Mouse (Mus musculus): Measurements from ENCODE around the gene Rpl29.

Gene Rpl29

DNA sequence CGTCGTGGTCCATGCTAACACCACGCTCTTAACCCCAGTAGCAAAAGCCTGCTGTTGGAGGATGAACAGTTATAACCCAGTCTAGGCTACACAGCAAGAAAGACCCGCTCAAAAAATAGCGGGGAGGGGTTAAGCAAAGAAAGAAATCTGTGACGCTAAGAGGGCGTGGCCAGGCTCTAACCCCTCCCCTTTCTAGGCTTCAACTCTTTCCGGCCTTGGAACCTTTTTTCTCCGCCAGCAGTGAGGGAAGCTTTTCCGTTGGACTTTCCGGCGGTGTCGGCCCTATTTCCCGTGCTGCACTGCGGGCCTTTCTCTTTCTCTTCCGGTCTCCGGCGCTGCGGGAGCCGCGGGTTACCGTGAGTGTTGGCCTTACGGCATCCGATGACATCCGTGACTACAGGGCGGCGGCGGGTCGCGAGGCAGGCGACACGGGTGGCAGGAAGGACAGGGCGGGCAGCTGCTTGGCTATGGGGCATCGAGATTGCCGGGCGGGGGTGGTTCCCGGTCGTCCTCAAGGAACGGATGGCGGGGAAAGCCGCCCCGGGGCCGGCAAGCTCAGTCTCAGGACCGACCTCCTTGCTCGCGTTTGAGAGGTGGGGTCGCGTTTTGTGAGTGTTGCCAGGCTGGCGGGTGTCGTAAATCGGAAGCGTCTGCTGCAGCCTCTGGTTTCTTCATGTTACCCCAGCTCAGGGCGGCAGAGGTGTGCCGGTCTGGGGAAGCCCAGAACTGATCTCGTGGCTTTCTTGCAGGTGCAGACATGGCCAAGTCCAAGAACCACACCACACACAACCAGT lies at the start of gene Rpl29:
Gene Rpl29 (plus strand): TSS at position 234 of the 794 bp plus-strand sequence.
- peak; percentile 96 for DNase-seq (ENCODE audit: low read depth, low spot score)

DNA sequence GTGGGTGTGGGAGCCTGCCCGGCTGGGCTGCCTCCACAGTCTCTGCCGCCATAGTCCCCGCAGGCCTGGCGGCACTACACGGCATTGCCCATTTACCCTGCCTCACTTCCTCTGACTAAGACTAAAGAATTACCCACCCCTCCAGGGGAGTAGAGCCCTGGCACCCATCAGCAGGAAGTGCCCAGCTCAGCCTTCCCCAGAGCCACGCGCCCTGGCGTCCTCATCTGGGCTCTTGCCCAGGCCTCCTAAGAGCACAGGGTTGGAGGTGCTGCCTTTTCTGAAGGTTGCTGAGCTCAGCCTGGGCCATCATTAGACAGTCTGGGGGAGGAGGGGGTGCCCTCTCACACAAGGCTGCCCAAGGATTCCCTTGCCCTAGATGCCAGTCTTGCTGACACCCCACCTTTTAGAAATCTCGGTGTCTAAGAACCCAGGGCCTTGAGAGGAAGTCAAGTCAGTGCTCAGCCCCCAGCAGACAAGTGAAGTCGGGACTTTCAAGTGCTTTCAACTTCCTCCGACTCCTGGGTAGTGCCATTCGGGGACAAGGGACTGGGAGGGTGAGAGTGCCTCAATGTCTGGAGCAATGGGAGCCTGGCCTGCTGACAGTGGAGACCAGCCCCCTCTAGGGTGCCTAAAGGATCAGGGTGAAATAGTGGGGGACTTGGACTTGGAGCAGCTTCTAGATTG lies 42.9 kb upstream of the Rpl29 start:
- DNase-seq (ENCODE audit: low read depth, low spot score): no peak

DNA sequence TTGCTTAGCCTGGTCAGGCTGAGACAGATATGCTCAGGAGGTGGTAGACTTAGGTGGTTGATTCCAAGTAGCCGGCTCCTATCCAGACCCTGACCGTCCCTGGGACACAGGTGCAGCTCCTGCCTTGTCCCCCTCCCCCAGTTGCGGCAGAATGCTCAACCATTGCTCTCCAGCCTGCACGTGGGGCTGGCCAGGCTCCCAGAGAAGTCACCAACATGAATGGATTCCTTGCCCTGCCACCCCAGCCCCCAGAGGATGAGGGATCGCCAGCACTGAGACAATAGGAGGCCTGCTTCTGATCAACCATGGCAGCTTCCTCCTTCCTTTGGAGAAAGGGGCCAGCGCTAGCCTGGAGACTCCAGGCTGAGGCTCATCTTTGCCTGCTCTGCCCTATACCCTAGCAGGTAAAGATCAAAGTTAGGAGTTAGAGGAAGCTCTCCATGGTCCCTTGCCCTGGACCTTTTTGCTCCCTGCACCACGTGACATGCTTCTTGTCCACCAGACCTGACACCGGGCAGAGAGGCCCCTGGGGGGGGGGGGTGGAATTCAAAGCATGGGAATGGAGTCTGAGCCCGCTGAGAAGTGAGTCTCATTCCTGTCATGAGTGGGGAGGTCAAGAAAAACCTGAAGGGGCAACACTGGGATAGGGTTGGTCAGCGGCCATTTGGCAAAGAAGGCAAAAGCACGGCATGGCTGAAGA lies 36.3 kb upstream of the Rpl29 start:
- no peak for DNase-seq (ENCODE audit: low read depth, low spot score)

DNA sequence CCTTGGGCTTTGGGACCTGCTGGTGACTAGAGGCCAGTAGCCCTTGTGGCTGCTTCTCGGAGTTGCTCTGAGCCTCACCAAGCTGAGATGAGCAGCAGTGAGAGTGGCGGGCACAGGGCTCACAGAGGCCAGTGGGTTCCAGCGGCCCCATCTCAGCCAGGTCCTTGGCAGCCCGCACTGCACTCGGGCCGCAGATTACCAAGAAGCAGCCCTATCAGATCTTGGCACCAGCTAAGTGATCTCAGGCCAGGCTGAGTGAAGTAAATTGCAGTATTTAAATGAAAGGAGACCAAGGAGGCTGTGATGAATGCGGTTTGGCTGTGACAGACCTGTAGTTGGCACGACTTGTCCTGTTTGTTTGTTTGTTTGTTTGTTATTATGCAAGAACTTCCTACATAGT lies 35.7 kb upstream of the Rpl29 start:
- DNase-seq (ENCODE audit: low read depth, low spot score): no peak

DNA sequence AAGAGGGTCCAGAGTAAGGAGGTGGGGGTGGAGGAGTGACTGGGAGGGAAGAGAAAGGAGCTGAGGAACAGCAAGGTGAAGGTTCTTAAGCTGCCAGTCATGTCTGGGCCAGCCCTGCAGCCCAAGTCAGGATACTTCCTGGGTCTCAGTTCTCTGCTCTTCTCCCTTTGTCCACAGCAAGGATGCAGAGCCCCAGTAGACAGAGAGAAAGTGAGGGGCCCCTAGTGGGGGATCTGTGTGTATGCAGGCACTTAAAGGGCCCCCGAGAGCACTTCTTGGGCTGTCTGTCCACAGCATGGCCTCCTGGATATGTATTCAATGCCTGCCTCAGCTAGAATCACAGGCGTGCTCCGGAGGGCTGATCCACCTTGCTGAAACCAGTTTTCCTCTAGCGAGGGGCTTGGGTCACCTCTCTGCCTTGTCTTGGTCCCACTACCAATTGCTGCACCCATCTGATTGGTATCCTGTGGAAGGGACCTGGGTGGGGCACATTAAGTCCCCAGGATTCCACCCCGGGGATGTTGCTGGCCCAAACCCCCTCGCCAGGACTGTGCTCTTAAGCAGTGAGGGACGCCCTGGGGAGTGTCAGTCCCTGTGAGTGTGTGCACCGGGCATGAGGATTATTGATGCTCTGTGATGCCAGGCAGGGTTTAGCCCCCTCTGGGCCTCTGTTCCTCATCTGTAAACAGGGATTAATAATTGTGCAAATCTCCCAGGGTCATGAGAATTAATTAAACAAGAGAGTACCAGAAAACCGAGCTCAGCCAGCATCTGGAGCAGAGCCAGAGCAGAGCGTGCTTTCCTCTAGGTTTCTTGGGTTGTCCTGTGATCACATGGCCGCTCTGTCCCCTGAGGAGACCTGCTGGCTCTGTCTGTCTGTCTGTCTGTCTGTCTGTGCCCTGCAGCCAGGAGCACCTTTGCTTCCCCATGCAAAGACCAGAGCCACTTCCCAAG lies 34.3 kb upstream of the Rpl29 start:
- DNase-seq (ENCODE audit: low read depth, low spot score): no peak

DNA sequence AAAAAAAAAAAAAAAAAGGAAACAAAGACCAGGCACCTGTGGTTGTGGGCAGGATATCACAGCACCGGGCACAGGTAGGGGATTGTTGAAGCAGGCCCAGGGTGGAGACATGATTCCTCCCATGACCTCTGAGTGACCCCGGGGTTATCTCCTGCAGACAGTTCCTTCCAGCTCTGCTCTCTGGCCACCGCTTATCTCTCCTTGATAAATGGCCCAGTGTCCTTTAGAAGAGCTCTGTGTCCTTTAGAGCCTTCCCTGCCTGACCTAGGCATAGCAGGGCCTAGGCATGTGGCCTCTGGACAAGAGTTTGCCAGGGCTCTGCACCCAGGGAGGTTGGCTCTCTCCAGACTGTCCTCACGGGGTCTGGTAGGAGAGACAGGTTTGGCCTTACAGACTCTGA lies 31.5 kb upstream of the Rpl29 start:
- no peak for DNase-seq (ENCODE audit: low read depth, low spot score)

DNA sequence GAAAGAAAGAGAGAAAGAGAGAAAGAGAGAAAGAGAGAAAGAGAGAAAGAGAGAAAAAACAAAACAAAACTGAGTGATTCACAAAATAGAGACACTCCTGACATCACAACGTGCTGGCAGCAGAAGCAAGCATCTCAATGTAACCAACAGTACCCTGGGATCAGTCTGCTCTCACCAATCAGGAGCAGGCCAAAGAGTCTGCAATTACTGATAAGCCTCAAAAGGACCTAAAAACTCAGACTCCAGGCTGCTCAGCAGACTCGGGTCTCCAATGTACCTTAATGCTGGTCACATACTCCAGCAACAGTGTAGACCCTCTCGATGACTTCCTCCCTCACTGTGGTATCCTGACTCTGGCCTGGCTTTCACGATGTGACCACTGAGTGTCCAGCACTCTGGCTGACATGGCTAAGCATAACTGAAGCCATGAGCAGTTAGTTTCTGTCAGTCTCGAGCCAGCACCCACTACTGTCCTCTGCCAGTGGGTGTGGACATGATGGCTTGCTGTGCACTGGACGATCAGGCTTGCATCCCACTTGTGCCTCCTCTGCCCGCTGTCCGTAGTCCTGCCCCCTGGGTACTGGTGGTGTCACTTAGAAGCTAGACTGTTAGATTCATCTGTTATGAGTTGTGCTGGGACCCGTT lies 30.5 kb upstream of the Rpl29 start:
- DNase-seq (ENCODE audit: low read depth, low spot score): no peak

DNA sequence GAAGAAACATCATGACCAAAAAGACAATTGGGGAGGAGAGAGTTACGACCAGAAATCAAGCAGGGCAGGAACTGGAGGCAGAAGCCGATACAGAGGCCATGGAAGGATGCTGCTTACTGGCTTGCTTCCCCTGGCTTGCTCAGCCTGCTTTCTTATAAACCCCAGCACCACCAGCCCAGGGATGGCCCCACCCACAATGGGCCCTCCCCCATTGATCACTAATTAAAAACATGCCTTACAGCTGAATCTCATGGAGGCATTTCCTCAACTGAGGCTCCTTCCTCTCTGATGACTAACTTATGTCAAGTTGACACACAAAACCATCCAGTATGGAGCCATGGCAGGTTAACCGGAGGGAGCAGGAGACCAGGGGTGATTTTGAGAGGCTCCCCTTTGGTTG lies 29.4 kb upstream of the Rpl29 start:
- no peak for DNase-seq (ENCODE audit: low read depth, low spot score)

DNA sequence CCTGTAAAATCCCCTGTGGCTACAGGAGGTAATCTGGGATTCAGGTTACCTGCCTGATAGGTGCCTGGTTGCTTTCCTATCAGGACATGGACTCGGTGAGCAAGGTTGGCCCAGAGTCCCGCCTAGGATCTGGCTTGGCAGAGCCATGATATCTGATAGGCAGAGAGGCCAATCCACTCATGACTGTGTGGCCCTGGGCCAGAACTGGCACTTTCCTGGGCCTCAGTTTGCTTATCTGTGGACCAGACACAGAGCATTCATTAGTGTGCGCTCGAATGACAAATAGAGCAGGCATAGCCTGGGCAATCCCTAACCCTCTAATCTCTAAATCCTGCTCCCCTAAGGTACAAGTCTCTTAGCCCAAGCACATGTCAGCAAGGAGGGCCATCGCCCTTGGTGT lies 27.1 kb upstream of the Rpl29 start:
- DNase-seq (ENCODE audit: low read depth, low spot score): no peak

DNA sequence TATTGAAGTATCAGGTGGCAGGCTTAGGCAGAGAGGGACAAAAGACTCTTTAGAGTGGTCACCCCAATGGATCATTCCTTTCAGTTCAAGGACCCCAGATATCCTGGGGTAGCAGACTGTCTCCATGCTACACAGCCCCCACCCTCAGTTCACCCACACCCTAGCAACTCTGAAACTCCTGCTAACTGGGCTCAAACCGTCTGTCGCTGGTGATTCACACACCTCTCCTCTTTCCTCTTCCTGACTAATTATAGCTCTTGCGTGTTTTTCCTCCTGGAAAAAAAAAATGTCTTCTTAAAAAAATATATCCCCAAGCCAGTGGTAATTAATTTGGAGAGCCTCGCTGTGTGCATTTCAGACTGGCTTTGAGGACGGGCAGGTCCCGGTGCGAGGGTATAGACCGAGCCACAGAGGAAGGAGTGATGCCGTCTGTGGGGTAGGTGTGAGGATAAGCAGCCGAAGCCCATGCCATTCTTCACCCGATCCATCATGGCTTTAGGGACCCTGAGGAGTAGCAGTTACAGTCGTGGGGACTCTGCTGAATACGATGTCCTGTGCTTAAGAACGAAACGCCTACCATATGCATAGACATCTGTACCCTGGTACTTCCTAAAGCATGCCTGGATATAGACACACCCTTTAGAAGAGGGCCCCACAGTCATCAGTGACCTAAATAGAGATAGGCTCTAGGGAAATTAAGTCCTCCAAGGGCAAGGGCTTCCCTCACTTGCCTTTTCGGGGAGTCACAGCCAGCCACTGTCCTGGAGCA lies 26.5 kb upstream of the Rpl29 start:
- DNase-seq (ENCODE audit: low read depth, low spot score): no peak

DNA sequence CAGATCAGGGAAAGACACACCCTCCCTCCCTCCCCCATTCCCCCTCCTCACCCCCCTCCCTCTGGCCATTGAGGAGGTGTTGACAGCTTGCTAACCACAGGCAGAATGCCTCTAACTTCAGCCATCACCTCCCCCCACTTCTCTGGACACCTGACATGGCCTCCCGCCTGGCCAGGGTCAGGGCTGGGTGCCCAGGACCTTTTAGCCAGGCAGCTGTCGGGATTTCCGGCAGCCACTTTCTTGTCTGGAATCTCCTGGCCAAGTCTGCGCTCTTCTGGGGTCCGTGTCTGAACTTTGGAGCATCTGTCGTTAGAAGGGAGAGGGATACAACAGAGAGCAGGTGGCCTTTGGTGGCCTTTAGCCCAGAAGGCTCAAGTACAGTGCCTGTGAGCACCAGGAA lies 24.0 kb upstream of the Rpl29 start:
- peak; percentile 58 for DNase-seq (ENCODE audit: low read depth, low spot score)

DNA sequence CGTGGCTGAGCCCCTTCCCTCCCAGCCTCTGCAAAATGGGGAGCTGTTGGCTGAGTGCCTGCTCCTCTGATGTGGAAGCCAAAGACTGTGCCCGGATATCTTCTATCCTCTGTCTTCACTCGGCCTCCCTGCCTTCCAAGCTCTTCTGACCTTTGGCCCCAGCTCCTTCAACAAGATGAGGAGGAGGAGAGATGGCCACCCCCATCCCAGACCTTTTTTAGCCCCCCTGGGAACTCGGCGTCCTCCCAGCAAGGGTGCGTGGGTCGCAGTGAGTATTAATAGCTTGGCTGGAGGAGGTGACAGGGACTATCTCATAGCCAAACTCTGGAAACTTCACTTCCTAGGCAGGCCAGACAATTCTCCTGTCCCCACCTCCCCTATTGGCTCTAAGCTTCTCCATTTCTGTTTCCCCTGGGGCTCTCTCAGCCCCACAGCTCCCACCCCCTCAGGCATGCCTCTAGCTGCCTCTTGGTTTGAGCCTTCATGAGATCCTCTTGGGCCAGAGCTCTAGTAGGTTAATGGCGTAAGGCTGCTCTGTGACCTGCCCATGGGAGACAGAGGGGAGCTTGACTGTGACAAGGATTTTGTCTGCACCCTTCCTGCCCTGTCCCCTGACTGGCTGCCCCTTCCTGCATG lies 22.7 kb upstream of the Rpl29 start:
- no peak for DNase-seq (ENCODE audit: low read depth, low spot score)

DNA sequence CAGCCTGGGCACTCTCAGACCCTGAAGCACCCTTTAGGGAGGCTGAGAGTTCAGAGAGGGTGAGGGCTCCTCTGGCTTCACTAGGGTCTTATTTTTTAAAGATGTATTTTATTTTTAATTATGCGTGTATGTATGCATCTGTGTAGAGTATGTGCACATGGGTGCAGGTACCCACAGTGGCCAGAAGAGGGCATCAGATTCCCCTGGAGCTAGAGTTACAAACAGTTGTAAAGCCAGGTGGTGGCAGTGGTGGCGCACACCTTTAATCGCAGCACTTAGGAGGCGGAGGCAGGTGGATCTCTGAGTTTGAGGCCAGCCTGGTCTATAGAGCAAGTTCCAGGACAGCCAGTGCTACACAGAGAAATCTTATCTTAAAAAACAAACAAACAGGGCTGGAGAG lies 20.2 kb upstream of the Rpl29 start:
- no peak for DNase-seq (ENCODE audit: low read depth, low spot score)

DNA sequence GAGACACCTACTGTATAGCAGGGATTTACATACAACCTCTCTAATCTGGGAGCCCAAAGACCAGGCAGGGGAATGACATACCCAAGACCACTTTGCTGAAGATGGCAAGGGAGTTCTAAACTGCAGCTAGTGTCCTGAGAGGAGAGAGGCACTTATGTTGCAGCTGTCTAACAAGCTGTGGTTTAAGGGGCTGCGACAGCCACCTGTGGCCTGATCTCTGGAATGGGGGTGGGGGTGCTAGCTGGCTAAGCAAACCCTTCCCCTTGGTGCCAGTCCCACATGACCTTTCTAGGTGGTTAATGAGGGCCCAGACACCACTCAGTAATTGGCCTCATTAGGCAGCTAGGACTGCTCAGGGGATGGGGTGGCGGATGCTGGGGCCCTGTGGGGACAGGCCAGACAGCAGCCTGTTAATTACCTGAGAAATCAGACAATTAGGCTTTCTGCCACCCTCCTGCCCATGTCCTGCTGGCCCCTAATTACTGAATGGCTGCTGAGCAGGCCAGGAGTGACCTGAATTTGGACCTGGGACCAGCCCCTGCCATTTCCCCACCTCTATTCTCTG lies 19.1 kb upstream of the Rpl29 start:
- DNase-seq (ENCODE audit: low read depth, low spot score): no peak

DNA sequence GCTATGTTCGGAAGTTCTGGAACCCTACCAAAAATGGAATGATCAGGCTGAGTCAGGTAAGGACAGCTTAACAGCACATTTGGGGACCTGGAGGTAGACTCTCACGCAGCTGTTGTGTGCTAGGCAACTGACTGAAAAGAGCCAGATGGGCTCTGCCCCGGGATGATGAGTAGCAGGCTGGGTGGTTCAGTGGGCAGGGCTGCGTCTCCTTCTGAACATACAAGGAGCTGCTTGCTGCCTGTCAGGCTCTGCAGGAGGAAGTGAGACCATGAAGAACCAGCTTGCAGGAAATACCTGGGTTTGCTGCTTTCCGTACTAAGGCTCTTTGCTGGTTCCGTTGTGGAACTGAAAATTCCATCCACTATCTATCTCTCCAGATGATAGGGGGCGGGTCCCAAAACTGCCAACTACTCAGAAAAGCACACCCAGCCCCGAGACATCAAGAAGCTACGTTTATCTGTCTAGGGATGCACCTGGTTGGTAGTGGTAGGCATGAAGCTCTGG lies 18.1 kb upstream of the Rpl29 start:
- no peak for DNase-seq (ENCODE audit: low read depth, low spot score)

DNA sequence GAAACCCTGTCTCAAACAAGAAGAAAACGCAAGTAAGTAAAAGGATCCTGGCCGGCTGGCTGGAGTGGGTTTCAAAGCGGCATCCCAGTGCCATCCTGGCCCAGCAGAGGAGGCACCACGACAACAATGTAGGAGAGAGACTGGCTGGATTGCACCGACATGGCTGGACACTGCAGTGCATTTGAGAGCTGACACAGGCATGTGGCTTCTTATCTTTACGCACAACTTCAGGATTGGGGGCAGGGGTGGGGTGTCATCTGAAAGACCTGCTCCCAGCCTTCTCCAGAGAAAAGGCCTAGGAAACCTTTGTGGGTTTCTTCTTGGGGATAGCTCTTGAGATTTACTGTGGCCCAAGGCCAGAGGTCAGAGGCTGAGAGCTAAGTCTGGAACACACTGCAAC lies 17.5 kb upstream of the Rpl29 start:
- no peak for DNase-seq (ENCODE audit: low read depth, low spot score)

DNA sequence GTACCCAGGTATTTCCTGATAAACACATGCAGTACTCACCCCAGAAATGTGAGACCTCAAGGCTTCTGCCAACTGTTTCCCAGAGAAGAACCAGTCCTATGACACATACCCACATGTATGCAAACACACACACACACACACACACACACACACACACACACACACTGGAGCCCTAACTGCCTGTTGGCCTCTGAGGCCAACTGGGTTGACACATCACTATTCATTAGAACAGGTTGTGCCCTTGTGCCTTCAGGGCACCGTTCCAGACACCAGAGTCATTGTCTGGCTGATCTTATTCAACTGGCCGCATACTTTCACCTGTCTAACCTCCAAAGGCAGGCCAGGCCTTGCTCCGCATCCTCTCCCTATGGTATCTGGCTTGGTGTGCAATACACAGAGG lies 17.0 kb upstream of the Rpl29 start:
- DNase-seq (ENCODE audit: low read depth, low spot score): peak; percentile 32

DNA sequence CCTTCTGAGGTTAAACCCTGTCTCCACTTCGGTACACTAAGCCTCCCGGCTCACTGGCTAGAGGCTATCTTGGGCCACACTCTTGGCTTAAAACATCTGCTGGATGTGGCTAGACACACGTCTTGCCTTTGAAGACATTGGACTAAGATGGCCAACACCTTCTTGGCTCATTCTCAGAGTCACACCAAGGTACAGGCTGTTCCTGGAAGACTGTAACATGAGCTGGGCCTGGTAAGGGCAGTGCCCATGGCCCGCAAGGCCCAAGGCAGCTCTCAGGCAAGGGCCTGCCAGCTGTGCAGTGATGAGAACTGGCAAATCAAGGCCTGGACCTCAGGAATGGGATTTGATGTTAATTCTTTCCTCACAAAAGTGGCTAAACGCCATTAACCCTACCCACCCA lies 15.6 kb upstream of the Rpl29 start:
- DNase-seq (ENCODE audit: low read depth, low spot score): no peak

DNA sequence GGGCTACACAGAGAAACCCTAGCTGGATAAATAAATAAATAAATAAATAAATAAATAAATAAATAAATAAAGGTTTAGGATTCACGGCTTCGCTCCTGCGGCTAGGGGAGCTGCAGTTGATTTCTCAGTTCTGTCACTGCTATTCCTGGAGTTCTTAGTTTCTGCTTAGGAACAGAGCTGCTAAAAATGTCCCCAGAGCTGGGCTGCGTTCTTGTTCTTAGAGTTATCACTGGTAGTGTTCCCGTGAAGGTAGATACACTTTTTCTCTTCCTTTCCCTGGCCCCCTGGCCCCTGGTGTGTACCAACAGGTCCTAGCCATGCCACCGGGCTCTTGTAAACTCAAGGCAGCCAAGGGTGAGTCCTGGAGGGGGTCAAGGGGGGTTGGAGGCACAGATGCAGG lies 12.4 kb upstream of the Rpl29 start:
- no peak for DNase-seq (ENCODE audit: low read depth, low spot score)

Data from 3T3-L1 (cell line).